Mouse (Mus musculus) R1 (cell line): ENCODE results near the gene Epm2aip1.

ENCODE experiments used
- DNase-seq: peaks from one replicate; pipeline ENCODE4 v3.0.0-alpha.2; 2018; ENCODE audit warnings: low read depth, low spot score

The Epm2aip1 gene

GRCm38 (mm10) chr9:111287956-111288355 lies 16.2 kb downstream of the Epm2aip1 start:
- no peak for DNase-seq

DNA sequence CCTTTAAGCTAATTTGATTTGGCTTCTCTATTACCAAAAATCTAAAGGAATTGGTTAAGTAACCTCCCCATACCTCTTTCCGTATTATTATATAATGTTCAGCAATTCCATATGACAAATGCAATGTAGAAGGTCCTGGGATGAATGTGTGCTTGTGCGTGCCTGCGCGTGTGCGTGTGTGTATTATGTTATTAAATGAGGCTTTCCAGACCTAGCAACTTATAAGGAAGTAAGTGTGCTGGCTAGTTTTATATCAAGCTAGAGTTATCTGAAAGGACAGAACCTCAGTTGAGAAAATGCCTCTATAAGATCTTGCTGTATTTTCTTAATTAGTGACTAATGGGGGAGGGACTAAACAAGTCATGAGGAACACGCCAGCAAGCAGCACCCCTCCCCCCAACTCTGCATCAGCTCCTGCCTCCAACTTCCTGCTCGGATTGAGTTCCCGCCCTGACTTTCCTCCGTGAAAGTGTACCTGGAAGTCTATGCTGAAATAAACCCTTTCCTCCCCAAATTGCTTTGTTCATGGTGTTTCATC lies 17.6 kb downstream of the Epm2aip1 start:
- DNase-seq, result peak; percentile 85

GRCm38 (mm10) chr9:111289832-111290339 lies 18.2 kb downstream of the Epm2aip1 start:
- DNase-seq, result peak; percentile 87

DNA sequence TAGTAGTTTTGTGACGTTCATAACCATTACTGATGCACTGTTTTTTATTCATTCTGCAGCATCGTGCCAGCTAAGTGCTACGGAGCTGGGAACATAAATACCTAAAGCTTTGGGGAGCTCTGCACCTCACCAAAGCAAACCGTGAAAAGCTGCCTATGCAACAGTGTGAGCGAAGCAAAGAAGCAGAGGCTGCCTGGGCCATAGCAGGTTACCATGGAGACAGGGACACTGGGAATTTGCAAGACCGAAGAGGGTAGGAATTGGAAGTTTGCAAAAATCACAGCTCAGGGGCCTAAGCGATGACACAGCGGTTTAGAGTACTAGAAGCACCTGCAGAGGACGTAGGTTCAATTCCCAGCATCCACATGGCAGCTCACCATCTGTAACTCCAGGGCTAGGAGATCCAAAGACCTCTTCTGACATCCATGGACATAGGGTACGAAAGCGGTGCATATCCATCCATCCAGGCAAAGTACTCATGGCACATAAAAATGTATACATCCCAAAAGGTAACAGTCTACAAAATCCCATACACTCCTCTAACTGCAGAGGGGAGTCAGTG lies 18.9 kb downstream of the Epm2aip1 start:
- peak; percentile 62 for DNase-seq

- DNase-seq, result no peak
Measured at GRCm38 (mm10) chr9:111293234-111293633, 21.5 kb downstream of the Epm2aip1 start.

DNA sequence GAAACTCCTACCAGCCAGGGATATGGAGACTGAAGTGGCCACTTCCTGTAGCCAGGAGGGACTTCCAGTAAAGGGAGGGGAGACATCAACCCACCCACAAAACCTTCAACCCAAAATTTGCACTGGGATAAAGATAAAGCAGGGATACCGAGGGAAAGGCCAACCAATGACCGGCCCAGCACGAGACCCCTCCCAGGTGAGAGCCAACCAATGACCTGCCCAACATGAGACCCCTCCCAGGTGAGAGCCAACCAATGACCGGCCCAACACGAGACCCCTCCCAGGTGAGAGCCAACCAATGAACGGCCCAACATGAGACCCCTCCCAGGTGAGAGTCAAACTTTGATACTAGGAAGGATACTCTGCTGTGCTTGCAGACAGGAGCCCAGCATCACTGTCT lies 23.2 kb downstream of the Epm2aip1 start:
- DNase-seq, result peak; percentile 73

DNA sequence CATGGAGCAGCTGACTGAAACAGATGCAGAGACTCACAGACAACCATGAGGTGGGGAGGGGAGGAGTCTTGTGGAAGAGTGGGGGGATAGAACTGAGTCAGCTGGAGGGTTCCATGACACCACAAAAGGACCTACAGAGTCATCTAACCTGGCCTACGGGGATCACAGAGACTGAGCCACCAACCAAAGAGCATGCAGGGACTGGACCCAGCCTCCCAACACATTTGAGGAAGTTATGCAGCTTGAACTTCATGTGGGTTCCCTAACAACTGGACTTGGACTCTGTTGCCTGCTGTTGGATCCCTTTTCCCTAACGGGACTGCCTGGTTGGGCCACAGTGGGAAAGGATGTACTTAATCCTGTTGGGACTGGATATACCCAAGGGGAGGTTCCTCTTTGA lies 23.6 kb downstream of the Epm2aip1 start:
- DNase-seq, result peak; percentile 29

GRCm38 (mm10) chr9:111296433-111296832 lies 24.7 kb downstream of the Epm2aip1 start:
- no peak for DNase-seq

DNA sequence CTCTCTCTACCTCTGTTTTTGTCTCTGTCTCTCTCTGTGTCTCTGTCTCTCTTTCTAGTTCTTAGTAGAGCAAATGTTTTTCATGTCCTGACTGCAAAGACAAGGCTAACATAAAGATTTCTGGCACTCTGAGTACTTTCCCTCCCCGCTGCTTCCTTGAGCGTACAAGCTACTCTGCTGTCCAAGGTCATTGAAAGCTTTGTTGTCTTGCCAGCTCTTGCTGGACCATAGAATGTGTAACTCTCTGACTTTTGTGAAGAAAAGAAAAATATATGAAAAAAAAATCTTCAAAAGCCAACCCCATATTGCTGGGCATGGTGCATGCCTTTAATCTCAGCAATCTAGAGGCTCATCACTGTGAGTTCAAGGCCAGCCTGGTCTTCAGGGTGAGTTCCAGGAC lies 26.9 kb downstream of the Epm2aip1 start:
- DNase-seq, result no peak

- peak; percentile 6 for DNase-seq
Measured at GRCm38 (mm10) chr9:111302196-111302831, 30.6 kb downstream of the Epm2aip1 start.

DNA sequence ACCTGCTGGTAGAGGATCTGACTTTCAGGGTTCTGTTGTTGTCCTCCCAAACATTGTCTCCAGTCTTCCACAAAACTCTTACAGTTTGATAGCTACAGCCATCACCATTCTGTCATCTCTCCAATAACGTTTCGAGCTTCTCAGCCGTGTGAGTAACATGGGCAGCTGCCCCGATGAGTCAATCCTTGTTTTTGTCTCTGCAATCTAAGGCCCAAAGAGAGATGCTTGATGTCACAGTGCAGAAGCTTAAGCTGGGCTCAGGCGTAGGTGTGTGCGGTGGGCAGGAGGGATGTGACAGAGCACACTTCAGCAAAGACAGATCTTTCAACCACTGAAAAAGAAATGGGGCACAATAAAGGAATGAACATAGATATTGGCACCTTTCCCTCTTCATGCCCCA lies 32.3 kb downstream of the Epm2aip1 start:
- no peak for DNase-seq

DNA sequence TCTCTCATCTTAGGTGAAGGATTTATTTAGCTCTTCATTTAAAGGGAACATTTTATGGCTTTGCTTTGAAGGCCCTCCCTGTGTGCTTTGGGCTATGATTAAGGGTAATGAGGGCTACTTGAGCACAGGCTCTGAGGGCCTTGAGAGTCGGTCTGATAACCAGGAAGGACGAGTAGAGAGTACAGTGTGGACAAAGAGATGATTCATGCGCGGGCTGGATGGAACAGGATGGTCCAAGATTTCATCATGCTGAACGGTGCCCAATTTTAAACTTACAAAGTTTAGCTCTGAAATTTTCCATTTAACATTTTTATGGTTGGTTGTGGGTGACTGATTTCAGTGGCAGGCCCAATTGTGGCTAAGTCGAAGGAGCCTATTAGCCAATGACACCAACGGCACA lies 34.4 kb downstream of the Epm2aip1 start:
- DNase-seq, result no peak

DNA sequence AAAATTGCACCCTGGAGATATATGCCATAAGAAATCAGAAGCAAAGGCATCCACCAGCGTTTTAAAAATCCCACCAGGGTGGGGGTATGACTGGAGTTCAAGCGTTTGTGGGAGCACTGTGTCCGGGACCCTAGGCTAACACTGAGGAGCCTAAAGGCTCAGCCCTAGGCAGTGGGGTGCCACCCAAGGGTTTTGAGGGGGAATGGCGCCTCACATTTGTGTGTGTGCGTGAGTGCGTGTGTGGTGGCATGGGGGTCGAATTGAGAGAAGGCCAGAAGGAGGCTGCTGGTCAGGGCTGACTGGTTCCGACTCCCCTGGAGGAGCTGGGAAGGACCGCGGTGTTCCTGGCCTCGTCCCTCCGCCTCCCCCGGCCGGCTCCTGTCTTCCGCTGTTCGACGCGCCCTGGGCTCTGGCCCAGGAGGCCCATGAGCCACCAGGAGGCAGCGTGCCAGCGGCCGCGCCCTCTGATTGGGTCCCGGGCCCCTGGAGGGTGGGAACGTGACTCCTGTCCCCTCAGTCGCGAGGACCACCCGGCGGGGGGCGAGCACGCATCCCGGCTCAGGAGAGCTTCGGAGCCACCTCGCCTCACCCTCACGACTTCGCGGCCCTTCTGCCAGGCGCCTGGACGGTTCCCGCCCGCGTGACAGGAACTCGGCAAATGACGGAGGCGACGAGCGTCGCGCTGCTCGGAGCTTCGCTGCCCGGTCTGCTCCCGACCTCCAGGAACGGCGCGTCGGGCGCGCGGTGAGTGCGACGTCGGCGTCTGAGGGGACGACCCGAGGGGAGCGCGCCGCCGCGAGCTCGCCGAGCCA lies 39.5 kb downstream of the Epm2aip1 start, which contains the start of gene Trank1:
Gene Trank1, plus strand, starts transcription at position 709 of the 812 bp plus-strand sequence.
- DNase-seq, result peak; percentile 36

DNA sequence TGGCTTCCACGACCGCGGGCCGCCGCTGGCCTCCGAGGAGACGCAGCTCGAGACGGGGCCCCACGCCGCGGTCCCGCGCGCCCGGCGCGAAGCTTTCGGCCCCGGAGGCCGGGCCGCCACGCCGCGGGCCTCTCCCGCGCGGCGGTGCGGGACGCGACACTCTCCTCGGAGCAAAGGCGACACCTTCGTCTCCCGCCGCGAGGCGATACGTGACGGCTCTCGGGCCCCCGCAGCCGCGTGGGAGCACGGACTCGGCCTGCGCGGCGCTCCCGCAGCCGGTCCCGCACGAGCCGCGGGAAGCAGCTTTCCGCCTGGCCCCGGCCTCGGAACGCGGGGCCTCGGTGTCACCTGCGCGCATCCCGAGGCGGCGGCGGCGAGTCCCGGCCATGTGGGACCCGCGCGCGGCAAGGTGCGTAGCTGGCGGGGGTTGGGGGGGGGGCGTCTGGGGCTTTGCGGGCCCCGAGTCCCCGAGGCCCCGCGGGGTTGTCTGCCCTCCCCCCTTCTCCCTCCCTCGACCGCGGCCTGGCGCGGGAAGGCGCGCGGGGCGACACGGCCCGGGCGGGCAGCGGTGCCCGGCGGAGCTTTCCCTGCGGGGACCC lies 40.2 kb downstream of the Epm2aip1 start:
- DNase-seq, result peak; percentile 14

- peak; percentile 47 for DNase-seq
Measured at GRCm38 (mm10) chr9:111312442-111313141, 40.9 kb downstream of the Epm2aip1 start.

DNA sequence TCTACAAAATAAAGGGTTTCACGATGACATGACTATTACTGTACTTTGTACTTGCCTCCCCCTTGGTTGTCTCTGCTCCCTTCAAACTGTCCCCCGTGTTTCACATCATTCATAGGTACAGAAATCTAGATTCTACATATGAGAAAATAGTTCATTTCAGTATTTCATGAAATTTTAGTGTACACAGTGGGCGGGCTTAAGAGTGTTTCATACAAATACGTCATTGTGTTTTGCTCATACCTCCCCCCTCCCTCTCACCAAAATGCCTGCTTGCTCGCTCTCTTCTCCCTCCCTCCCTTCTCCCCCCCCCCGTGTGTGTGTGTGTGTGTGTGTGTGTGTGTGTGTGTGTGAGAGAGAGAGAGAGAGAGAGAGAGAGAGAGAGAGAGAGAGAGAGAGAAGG lies 41.6 kb downstream of the Epm2aip1 start:
- no peak for DNase-seq

GRCm38 (mm10) chr9:111313793-111314192 lies 42.1 kb downstream of the Epm2aip1 start:
- DNase-seq, result no peak

DNA sequence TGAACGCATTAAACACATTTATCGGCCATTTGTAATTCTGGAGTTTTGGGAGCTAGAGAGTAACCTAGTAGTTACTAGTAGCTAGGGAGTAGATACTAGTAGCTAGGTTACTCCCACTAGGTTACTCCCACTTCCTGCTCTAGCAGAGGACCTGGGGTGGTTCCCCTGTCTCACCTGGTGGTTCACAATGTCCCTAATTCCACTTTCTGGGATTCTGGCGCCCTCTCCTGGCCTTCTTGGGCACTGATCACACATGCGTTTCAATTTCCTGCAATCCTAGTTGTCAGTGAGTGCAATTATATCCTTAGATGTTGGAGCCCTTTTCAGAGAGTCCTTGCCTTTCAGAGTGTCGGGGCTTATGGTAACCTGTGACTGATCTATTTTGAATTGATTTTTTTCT lies 42.5 kb downstream of the Epm2aip1 start:
- DNase-seq, result peak; percentile 84

- DNase-seq, result no peak
Measured at GRCm38 (mm10) chr9:111320912-111321311, 49.2 kb downstream of the Epm2aip1 start.

- no peak for DNase-seq
Measured at GRCm38 (mm10) chr9:111324881-111325280, 53.2 kb downstream of the Epm2aip1 start.
